Mouse (Mus musculus) liver, embryonic 14.5 days (tissue): ENCODE data around the gene Opn1sw. TPM values are rescaled to one million over a fixed set of nuclear protein-coding genes. Genes with fewer than 3 reads are reported as not detected.

Experiments
- ATAC-seq: fragments of 200-750 bp; cut with Nextera tagmentation; 2 replicates; pipeline ENCODE4 v1.8.0; 2017; ENCODE audit warnings: moderate number of reproducible peaks, mild to moderate bottlenecking, moderate library complexity; ENCODE audit not compliant: insufficient read depth
- DNase-seq, 3 experiments: peaks; one replicate each; pipeline ENCODE4 v3.0.0-alpha.2; 2012 to 2013; ENCODE audit warnings: low read depth in 3 of 3, low spot score in 3 of 3
- H3K27ac ChIP-seq: fragments of 300-500 bp; sonication (generic); 2 replicates; pipeline ENCODE4 v1.5.1; 2014; ENCODE audit warnings: moderate library complexity, mild to moderate bottlenecking, control low read depth, inconsistent platforms
- H3K27me3 ChIP-seq: fragments of 300-500 bp; sonication (generic); 2 replicates; pipeline ENCODE4 v1.6.1; 2014; ENCODE audit warnings: mild to moderate bottlenecking, low read length, moderate library complexity; ENCODE audit not compliant: control insufficient read depth, insufficient read depth
- H3K36me3 ChIP-seq: fragments of 300-500 bp; sonication (generic); replicated peaks from 2 replicates; pipeline ENCODE4 v1.6.1; 2014; ENCODE audit warnings: low read depth; ENCODE audit not compliant: control insufficient read depth, insufficient read depth
- H3K4me1 ChIP-seq, 2 experiments: fragments of 200-500 bp in 1 of 2; fragments of 300-500 bp in 1 of 2; sonication (generic) in 1 of 2; replicated peaks; 2 replicates each; pipeline ENCODE4 v1.6.1; 2012 to 2014; ENCODE audit warnings: antibody characterized with exemption in 1 of 2, inconsistent platforms in 1 of 2, low read length in 1 of 2; ENCODE audit not compliant: control insufficient read depth in 2 of 2, insufficient read depth in 2 of 2
- H3K4me2 ChIP-seq: fragments of 300-500 bp; sonication (generic); 2 replicates; pipeline ENCODE4 v1.6.1; 2014; ENCODE audit warnings: low read depth, mild to moderate bottlenecking, control low read depth, moderate library complexity
- H3K4me3 ChIP-seq, 2 experiments: fragments of 200-500 bp in 1 of 2; fragments of 300-500 bp in 1 of 2; sonication (generic) in 1 of 2; 2 replicates each; pipeline ENCODE4 v1.5.1; 2012 to 2014; ENCODE audit warnings: low read depth in 2 of 2, low read length in 2 of 2, mild to moderate bottlenecking in 2 of 2, control low read depth in 1 of 2, inconsistent platforms in 1 of 2, moderate library complexity in 1 of 2; ENCODE audit not compliant: insufficient read depth in 1 of 2
- H3K9ac ChIP-seq: fragments of 300-500 bp; sonication (generic); replicated peaks from 2 replicates; pipeline ENCODE4 v1.6.1; 2014; ENCODE audit warnings: mild to moderate bottlenecking, control low read depth, moderate library complexity
- H3K9me3 ChIP-seq: fragments of 300-500 bp; sonication (generic); 2 replicates; pipeline ENCODE4 v1.6.1; 2016; ENCODE audit warnings: low read length, mixed read lengths; ENCODE audit not compliant: control insufficient read depth
- CTCF ChIP-seq: IDR thresholded peaks from 2 replicates; pipeline ENCODE4 v1.5.1; 2016; ENCODE audit warnings: antibody characterized with exemption, low read depth, control low read depth
- EP300 ChIP-seq: IDR thresholded peaks from 2 replicates; pipeline ENCODE4 v1.6.1; 2016; ENCODE audit warnings: antibody characterized with exemption, low read depth
- WGBS: fragments of 180-500 bp; shearing (Covaris S2); extraction: QIAGEN DNeasy Blood & Tissue Kit; methylation state at CpG from one replicate; pipeline ENCODE4 v1.1.7; 2014; ENCODE audit not compliant: insufficient replicate concordance; 5-methylcytosine and 5-hydroxymethylcytosine counted together
- polyA plus RNA-seq, 2 experiments: library from polyadenylated mRNA; depleted of rRNA in 1 of 2; stranded (reverse) in 1 of 2; unstranded in 1 of 2; fragments of >200 nt; fragmentation: Nextera tagmentation in 1 of 2; extraction: Ambion mirVana in 1 of 2; gene quantifications; 2 replicates each; pipeline versions ENCODE4 v1.2.1 to v1.2.3; 2012 to 2014

The Opn1sw gene
- polyA plus RNA-seq, 2 experiments, result 0.06 TPM; not detected in 1

GRCm38 (mm10) chr6:29359386-29359785, 28.9 kb downstream of the Opn1sw start:
- DNase-seq (no peak), ATAC-seq (no peak)
- H3K4me2 ChIP-seq, result no peak overlapping the region
- no peak overlapping the region for H3K27ac ChIP-seq
- no peaks in the 10 kb centered on the region for H3K27me3 ChIP-seq
- H3K4me3 ChIP-seq, result no peak overlapping the region
- no peak for TF ChIP-seq CTCF
- TF ChIP-seq EP300, result no peak
- H3K9ac ChIP-seq, result no peak overlapping the region
- H3K9me3 ChIP-seq, result no peaks in the 10 kb centered on the region
- H3K4me1 ChIP-seq, result peaks cover 3 to 4% of the 10 kb centered on the region in 2 experiments; a peak in 1 of 4 replicates
- peaks cover 11% of the 10 kb centered on the region for H3K36me3 ChIP-seq
- WGBS, result 87% methylated on average over 3 of the region's 3 CpGs

GRCm38 (mm10) chr6:29352816-29353215, 35.5 kb downstream of the Opn1sw start:
- TF ChIP-seq EP300 (peak; percentile 57; the same call in 1 of the 2 replicates), CTCF (no peak)
- peaks cover 14 to 23% of the 10 kb centered on the region in 2 experiments for H3K4me1 ChIP-seq
- H3K4me2 ChIP-seq, result peak overlapping the region; percentile 29
- H3K27ac ChIP-seq, result no peak overlapping the region
- ATAC-seq, result peak; percentile 38; the same call in 1 of the 2 replicates
- WGBS, result 10% methylated on average over 5 of the region's 5 CpGs
- no peak overlapping the region for H3K9ac ChIP-seq
- H3K4me3 ChIP-seq, result no peak overlapping the region
- H3K36me3 ChIP-seq, result peaks cover 11% of the 10 kb centered on the region
- no peaks in the 10 kb centered on the region for H3K27me3 ChIP-seq
- H3K9me3 ChIP-seq, result no peaks in the 10 kb centered on the region
- DNase-seq, result peak; percentile 23 to 35 (median 32)

- Histone ChIP-seq H3K4me2 (no peak overlapping the region), H3K4me3 (no peak overlapping the region), H3K27me3 (no peaks in the 10 kb centered on the region), H3K4me1 (peaks cover 16 to 22% of the 10 kb centered on the region in 2 experiments), H3K9ac (no peak overlapping the region), H3K9me3 (no peaks in the 10 kb centered on the region), H3K36me3 (peaks cover 3% of the 10 kb centered on the region; the same call in 1 of the 2 replicates), H3K27ac (no peak overlapping the region)
- peak in 1 of 3 experiments; percentile 16 for DNase-seq
- TF ChIP-seq CTCF (peak; percentile 37; the same call in 1 of the 2 replicates), EP300 (no peak)
- ATAC-seq, result no peak
Measured at GRCm38 (mm10) chr6:29351613-29352012, 36.7 kb downstream of the Opn1sw start.

GRCm38 (mm10) chr6:29348371-29348724, 39.9 kb downstream of the Opn1sw start:
- Histone ChIP-seq H3K4me2 (peak overlapping the region; percentile 93), H3K27ac (peak overlapping the region; percentile 58), H3K4me1 (peaks cover 16 to 22% of the 10 kb centered on the region in 2 experiments), H3K4me3 (peak overlapping the region; percentile 87 to 95), H3K27me3 (no peaks in the 10 kb centered on the region), H3K36me3 (no peaks in the 10 kb centered on the region), H3K9me3 (no peaks in the 10 kb centered on the region), H3K9ac (peak overlapping the region; percentile 92)
- WGBS, result under 1% methylated on average over 15 of the region's 15 CpGs
- ATAC-seq (peak; percentile 9), DNase-seq (no peak)
- no peak for TF ChIP-seq CTCF
- no peak for TF ChIP-seq EP300

GRCm38 (mm10) chr6:29347665-29348370, 40.5 kb downstream of the Opn1sw start, which contains the start of gene Calu:
Calu (plus strand) TSS chr6:29348069.
- H3K27me3 ChIP-seq, result no peaks in the 10 kb centered on the region
- H3K4me1 ChIP-seq, result peaks cover 13 to 17% of the 10 kb centered on the region in 2 experiments
- peak within 1 kb of the TSS; percentile 87 to 95 for H3K4me3 ChIP-seq
- no peak for TF ChIP-seq CTCF
- H3K9ac ChIP-seq, result peak within 1 kb of the TSS; percentile 92
- peak within 1 kb of the TSS; percentile 93 for H3K4me2 ChIP-seq
- under 1% methylated on average over 55 of the region's 55 CpGs for WGBS
- H3K9me3 ChIP-seq, result no peaks in the 10 kb centered on the region
- peak; percentile 97 for DNase-seq
- H3K36me3 ChIP-seq, result no peaks in the 10 kb centered on the region
- H3K27ac ChIP-seq, result peak within 1 kb of the TSS; percentile 58
- ATAC-seq, result peak; percentile 97
